Mouse (Mus musculus) limb, embryonic 14.5 days (tissue): ENCODE data around the gene Gm28042. TPM values are rescaled to one million over a fixed set of nuclear protein-coding genes. Genes with fewer than 3 reads are reported as not detected.

Experiments
- ATAC-seq: fragments of 200-750 bp; cut with Nextera tagmentation; 2 replicates; pipeline ENCODE4 v1.8.0; 2017; ENCODE audit warnings: low read depth, moderate number of reproducible peaks, moderate TSS enrichment; ENCODE audit not compliant: low FRiP score
- DNase-seq: peaks from one replicate; pipeline ENCODE4 v3.0.0-alpha.2; 2015; ENCODE audit warnings: low spot score
- H3K27ac ChIP-seq: fragments of 300-500 bp; sonication (generic); replicated peaks from 2 replicates; pipeline ENCODE4 v1.5.1; 2014; ENCODE audit warnings: low read depth, mild to moderate bottlenecking, low read length, moderate library complexity, mixed read lengths
- H3K27me3 ChIP-seq: fragments of 300-500 bp; sonication (generic); 2 replicates; pipeline ENCODE4 v1.6.1; 2014; ENCODE audit warnings: low read length, mixed read lengths; ENCODE audit not compliant: control insufficient read depth, insufficient read depth
- H3K36me3 ChIP-seq: fragments of 300-500 bp; sonication (generic); 2 replicates; pipeline ENCODE4 v1.6.1; 2014; ENCODE audit warnings: mild to moderate bottlenecking, low read length, moderate library complexity, mixed read lengths; ENCODE audit not compliant: control insufficient read depth, insufficient read depth
- H3K4me1 ChIP-seq: fragments of 300-500 bp; sonication (generic); 2 replicates; pipeline ENCODE4 v1.6.1; 2014; ENCODE audit warnings: antibody characterized with exemption, low read length, mixed read lengths; ENCODE audit not compliant: control insufficient read depth, insufficient read depth
- H3K4me2 ChIP-seq: fragments of 300-500 bp; sonication (generic); replicated peaks from 2 replicates; pipeline ENCODE4 v1.6.1; 2014; ENCODE audit warnings: low read depth, mild to moderate bottlenecking, low read length, moderate library complexity; ENCODE audit not compliant: severe bottlenecking
- H3K4me3 ChIP-seq: fragments of 300-500 bp; sonication (generic); replicated peaks from 2 replicates; pipeline ENCODE4 v1.5.1; 2014; ENCODE audit warnings: low read length
- H3K9ac ChIP-seq: fragments of 300-500 bp; sonication (generic); 2 replicates; pipeline ENCODE4 v1.6.1; 2014; ENCODE audit warnings: mild to moderate bottlenecking, low read depth, low read length, moderate library complexity; ENCODE audit not compliant: severe bottlenecking
- H3K9me3 ChIP-seq: fragments of 300-500 bp; sonication (generic); 2 replicates; pipeline ENCODE4 v1.6.1; 2016; ENCODE audit warnings: low read length; ENCODE audit not compliant: control insufficient read depth
- POLR2A ChIP-seq: fragments of 200-500 bp; IDR thresholded peaks from 2 replicates; pipeline ENCODE4 v1.8.0; 2012; ENCODE audit warnings: inconsistent platforms, mild to moderate bottlenecking, moderate library complexity, borderline replicate concordance; ENCODE audit not compliant: insufficient read depth, insufficient read length; ENCODE audit errors: extremely low read depth
- WGBS: fragments of 180-500 bp; shearing (Covaris S2); extraction: QIAGEN DNeasy Blood & Tissue Kit; methylation state at CpG from one replicate; pipeline ENCODE4 v1.1.7; 2014; 5-methylcytosine and 5-hydroxymethylcytosine counted together
- microRNA-seq: library from miRNA; unstranded; fragments of <30 nt; microRNA quantifications from one replicate; pipeline ENCODE4, GENCODE M21; 2016
- polyA plus RNA-seq, 2 experiments: library from polyadenylated mRNA; depleted of rRNA in 1 of 2; stranded (reverse) in 1 of 2; unstranded in 1 of 2; fragments of >200 nt; fragmentation: Nextera tagmentation in 1 of 2; extraction: Ambion mirVana in 1 of 2; gene quantifications; 2 replicates each; pipeline versions ENCODE4 v1.2.1 to v1.2.3; 2012 to 2014

Gm28042 gene
- polyA plus RNA-seq, 2 experiments = 3.0 to 19.5 TPM

GRCm38 (mm10) chr2:120090979-120091378 is 63.7 kb downstream of the Gm28042 start:
- Histone ChIP-seq H3K36me3 (no peaks in the 10 kb centered on the region), H3K9me3 (no peaks in the 10 kb centered on the region), H3K27me3 (no peaks in the 10 kb centered on the region), H3K4me2 (no peak overlapping the region), H3K9ac (no peak overlapping the region), H3K4me1 (no peaks in the 10 kb centered on the region), H3K4me3 (no peak overlapping the region), H3K27ac (no peak overlapping the region)
- WGBS = 87% methylated on average over 17 of the region's 17 CpGs
- no peak for ATAC-seq
- no peak for TF ChIP-seq POLR2A
- no peak for DNase-seq

Small RNAs within 50 kb of the gene (microRNA-seq; reads per million reads assigned to microRNA genes)
- not detected for gene Mir7665

Other genes with a start within 250 kb of the Gm28042 start
- gene Rpap1, start 240.0 kb upstream of the Gm28042 start, polyA plus RNA-seq (2012; rRNA removed) = 27.7 and 39.8 TPM in 2 replicates
- 22.5 and 27.0 TPM in 2 replicates for gene Rpap1, start 240.0 kb upstream of the Gm28042 start, polyA plus RNA-seq (2014; fragmentation: Nextera tagmentation; extraction: Ambion mirVana)
- gene Tyro3, start 229.8 kb upstream of the Gm28042 start, polyA plus RNA-seq (2012; rRNA removed) = 44.2 and 49.9 TPM in 2 replicates
- 28.5 and 31.7 TPM in 2 replicates for gene Tyro3, start 229.8 kb upstream of the Gm28042 start, polyA plus RNA-seq (2014; fragmentation: Nextera tagmentation; extraction: Ambion mirVana)
- 27.3 and 30.9 TPM in 2 replicates for gene Mga, start 130.3 kb upstream of the Gm28042 start, polyA plus RNA-seq (2012; rRNA removed)
- gene Mga, start 130.3 kb upstream of the Gm28042 start, polyA plus RNA-seq (2014; fragmentation: Nextera tagmentation; extraction: Ambion mirVana) = 38.4 and 42.3 TPM in 2 replicates
- gene Mapkbp1, start 54.8 kb upstream of the Gm28042 start, polyA plus RNA-seq (2012; rRNA removed) = 26.2 and 33.1 TPM in 2 replicates
- gene Mapkbp1, start 54.8 kb upstream of the Gm28042 start, polyA plus RNA-seq (2014; fragmentation: Nextera tagmentation; extraction: Ambion mirVana) = 4.2 and 4.9 TPM in 2 replicates
- gene Jmjd7, start within 50 bp of the Gm28042 start, polyA plus RNA-seq (2012; rRNA removed) = 20.2 and 24.9 TPM in 2 replicates
- gene Jmjd7, start within 50 bp of the Gm28042 start, polyA plus RNA-seq (2014; fragmentation: Nextera tagmentation; extraction: Ambion mirVana) = 26.1 and 28.2 TPM in 2 replicates
- 21.9 and 22.8 TPM in 2 replicates for gene Pla2g4b, start 5.9 kb downstream of the Gm28042 start, polyA plus RNA-seq (2012; rRNA removed)
- 1.7 and 1.9 TPM in 2 replicates for gene Pla2g4b, start 5.9 kb downstream of the Gm28042 start, polyA plus RNA-seq (2014; fragmentation: Nextera tagmentation; extraction: Ambion mirVana)
- gene Ehd4, start 127.1 kb downstream of the Gm28042 start, polyA plus RNA-seq (2012; rRNA removed) = 18.3 and 19.7 TPM in 2 replicates
- gene Ehd4, start 127.1 kb downstream of the Gm28042 start, polyA plus RNA-seq (2014; fragmentation: Nextera tagmentation; extraction: Ambion mirVana) = 37.1 and 51.0 TPM in 2 replicates
- gene Pla2g4e, start 217.8 kb downstream of the Gm28042 start, polyA plus RNA-seq (2012; rRNA removed) = 1.0 and 1.2 TPM in 2 replicates
- gene Pla2g4e, start 217.8 kb downstream of the Gm28042 start, polyA plus RNA-seq (2014; fragmentation: Nextera tagmentation; extraction: Ambion mirVana) = 0.54 and 2.1 TPM in 2 replicates